Mouse (Mus musculus) cerebellum, adult 2 months (tissue): ENCODE measurements around the gene Tln2. TPM values are rescaled to one million over a fixed set of nuclear protein-coding genes. Genes with fewer than 3 reads are reported as not detected.

ENCODE experiments used
- DNase-seq, 2 experiments: peaks; one replicate each; pipeline ENCODE4 v3.0.0; 2021
- H3K27ac ChIP-seq: fragments of 200-500 bp; 2 replicates; pipeline ENCODE4 v1.5.1; 2012; ENCODE audit warnings: low read length, control low read depth, inconsistent platforms; ENCODE audit not compliant: insufficient read depth
- H3K27me3 ChIP-seq: fragments of 200-500 bp; 2 replicates; pipeline ENCODE4 v1.6.1; 2012; ENCODE audit warnings: inconsistent platforms, mild to moderate bottlenecking, low read length, moderate library complexity; ENCODE audit not compliant: control insufficient read depth, insufficient read depth
- H3K4me1 ChIP-seq: fragments of 200-500 bp; 2 replicates; pipeline ENCODE4 v1.6.1; 2011; ENCODE audit warnings: low read length; ENCODE audit not compliant: control insufficient read depth, insufficient read depth
- H3K4me3 ChIP-seq: fragments of 200-500 bp; replicated peaks from 2 replicates; pipeline ENCODE3; 2011; ENCODE audit warnings: mild to moderate bottlenecking, low read depth, low read length, control low read depth; ENCODE audit not compliant: insufficient read depth
- CTCF ChIP-seq: fragments of 200-500 bp; IDR thresholded peaks from 2 replicates; pipeline ENCODE4 v1.5.1; 2011; ENCODE audit warnings: low read depth, mild to moderate bottlenecking, control low read depth, low read length, moderate library complexity, borderline replicate concordance; ENCODE audit not compliant: insufficient read depth
- POLR2A ChIP-seq: fragments of 200-500 bp; IDR thresholded peaks from 2 replicates; pipeline ENCODE4 v1.6.1; 2011; ENCODE audit warnings: low read length, control low read depth, borderline replicate concordance; ENCODE audit not compliant: insufficient read depth
- WGBS: fragments of 180-500 bp; shearing (Covaris S2); methylation state at CpG from one replicate; pipeline ENCODE4 v1.1.7; 2018; 5-methylcytosine and 5-hydroxymethylcytosine counted together
- polyA plus RNA-seq: library from polyadenylated mRNA; depleted of rRNA; stranded (reverse); fragments of >200 nt; gene quantifications from 2 replicates; pipeline ENCODE4 v1.2.3, GENCODE M21; 2012

Tln2 gene
- polyA plus RNA-seq, 1 experiment: 28.7 TPM

DNA sequence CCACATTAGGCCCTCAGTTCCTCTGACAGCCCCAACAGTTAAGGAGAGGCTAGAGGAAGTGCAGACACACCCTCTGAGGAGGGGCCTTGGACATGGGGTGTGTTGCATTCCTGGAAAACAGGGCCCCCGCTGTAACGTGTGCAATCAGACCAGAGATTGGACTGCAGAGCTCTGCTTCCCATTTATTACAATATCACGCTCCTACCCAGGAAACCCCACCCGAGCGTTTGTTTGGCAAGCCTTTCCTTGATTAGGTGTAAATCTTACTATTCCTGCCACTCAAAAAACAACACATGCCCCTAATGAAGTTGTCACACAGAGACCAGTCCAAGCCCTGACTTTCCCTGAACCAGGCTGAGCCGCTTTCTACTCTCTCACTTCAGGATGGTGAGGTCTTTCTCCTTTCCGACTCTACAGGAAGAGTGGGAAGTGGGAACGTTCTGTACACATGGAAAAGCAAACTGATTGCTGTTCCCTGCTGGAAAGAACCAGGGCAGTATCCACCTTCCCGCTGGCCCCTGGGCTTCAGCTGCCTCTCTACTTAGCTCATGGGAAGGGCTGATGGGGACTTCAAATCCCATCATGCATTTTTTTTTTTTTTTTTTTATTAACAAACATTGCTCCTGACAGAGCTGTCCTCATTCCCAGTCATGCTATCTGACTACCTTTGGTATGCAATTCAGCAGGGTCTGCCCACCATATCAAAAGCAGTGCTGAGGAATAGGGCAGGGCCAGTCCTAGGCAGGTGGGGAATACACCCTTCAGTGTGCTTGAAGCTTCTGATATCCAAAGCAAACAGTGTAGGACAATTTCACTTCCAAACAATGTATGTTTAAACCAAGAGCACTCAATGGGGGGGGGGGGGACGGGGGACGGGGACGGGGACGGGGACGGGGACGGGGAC is 74.1 kb downstream of the Tln2 start:
- WGBS: 86% methylated on average over 15 of the region's 15 CpGs
- Histone ChIP-seq H3K4me1 (no peaks in the 10 kb centered on the region), H3K4me3 (no peak overlapping the region), H3K27ac (no peak overlapping the region), H3K27me3 (no peaks in the 10 kb centered on the region)
- no peak for TF ChIP-seq CTCF
- no peak for TF ChIP-seq POLR2A
- no peak for DNase-seq

DNA sequence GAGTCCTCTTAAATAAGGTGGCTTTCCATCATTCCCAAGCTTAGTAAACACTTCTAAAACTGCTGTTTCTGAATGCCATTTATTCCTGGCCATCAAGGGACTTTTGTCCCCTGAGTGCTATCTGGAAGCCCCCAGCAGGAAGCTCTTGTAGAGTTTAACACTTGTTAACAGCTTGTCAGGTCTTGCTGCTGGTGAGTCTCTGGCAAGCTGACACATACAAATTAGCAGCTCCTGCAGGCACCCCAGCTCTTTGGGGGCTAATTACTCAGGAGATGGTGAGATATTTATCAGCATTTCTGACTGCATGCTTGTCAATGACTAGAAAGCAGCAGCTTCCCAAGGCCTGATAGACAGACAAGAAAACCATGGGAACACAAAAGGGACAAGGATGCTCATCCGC is 77.2 kb downstream of the Tln2 start:
- no peak overlapping the region for H3K4me3 ChIP-seq
- H3K4me1 ChIP-seq: no peaks in the 10 kb centered on the region
- H3K27ac ChIP-seq: no peak overlapping the region
- TF ChIP-seq CTCF: no peak
- TF ChIP-seq POLR2A: no peak
- no peaks in the 10 kb centered on the region for H3K27me3 ChIP-seq
- no peak for DNase-seq
- 100% methylated on average over 1 of the region's 1 CpGs for WGBS

DNA sequence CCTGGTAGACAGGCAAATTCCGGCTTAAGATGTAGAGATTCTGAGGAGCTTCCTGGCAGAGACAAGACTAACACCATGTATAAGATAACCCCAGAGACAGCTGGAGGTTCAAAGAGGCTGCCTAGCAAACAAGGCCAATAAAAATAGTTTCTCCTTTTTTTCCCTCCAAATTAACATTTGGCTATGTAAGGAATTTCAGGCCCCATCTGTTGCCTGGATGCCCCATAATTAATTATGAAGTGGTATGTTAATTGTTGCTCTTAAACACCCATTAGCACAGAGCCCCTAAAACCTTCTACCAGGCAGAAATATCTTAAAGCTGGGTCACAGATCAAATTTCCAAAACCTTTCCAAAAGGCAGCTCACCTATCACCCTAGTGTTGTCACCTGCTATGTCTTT is 77.7 kb downstream of the Tln2 start:
- Histone ChIP-seq H3K27ac (no peak overlapping the region), H3K27me3 (no peaks in the 10 kb centered on the region), H3K4me3 (no peak overlapping the region), H3K4me1 (no peaks in the 10 kb centered on the region)
- WGBS: 71% methylated on average over 1 of the region's 1 CpGs
- TF ChIP-seq POLR2A: no peak
- no peak for TF ChIP-seq CTCF
- DNase-seq: no peak

DNA sequence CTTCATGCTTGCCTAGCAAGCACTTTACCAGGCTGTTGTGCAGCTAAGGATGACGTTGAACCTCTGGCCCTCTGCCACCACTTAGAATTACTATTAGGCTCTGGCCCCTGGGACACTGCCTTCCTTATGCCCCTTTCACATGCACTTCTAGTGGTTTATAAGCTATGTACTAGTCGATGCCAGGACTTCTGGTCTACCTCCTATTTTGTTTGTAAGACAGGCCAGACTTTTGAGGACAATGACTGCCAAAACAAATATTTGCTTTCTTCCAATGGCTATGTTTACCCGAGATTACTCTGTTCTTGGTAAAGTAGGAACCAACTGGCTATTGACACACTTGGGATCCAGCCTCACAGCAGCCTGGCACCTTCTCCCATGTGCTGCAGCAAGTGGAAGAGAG is 82.1 kb downstream of the Tln2 start:
- DNase-seq: no peak
- no peaks in the 10 kb centered on the region for H3K4me1 ChIP-seq
- no peaks in the 10 kb centered on the region for H3K27me3 ChIP-seq
- 59% methylated on average over 3 of the region's 3 CpGs for WGBS
- H3K27ac ChIP-seq: no peak overlapping the region
- TF ChIP-seq CTCF (no peak), POLR2A (no peak)
- H3K4me3 ChIP-seq: no peak overlapping the region

GRCm38 (mm10) chr9:67476184-67476583 is 83.3 kb downstream of the Tln2 start:
- H3K4me1 ChIP-seq: no peaks in the 10 kb centered on the region
- WGBS: 65% methylated on average over 5 of the region's 5 CpGs
- no peak overlapping the region for H3K27ac ChIP-seq
- TF ChIP-seq POLR2A: no peak
- no peak for TF ChIP-seq CTCF
- DNase-seq: no peak
- H3K4me3 ChIP-seq: no peak overlapping the region
- no peaks in the 10 kb centered on the region for H3K27me3 ChIP-seq

DNA sequence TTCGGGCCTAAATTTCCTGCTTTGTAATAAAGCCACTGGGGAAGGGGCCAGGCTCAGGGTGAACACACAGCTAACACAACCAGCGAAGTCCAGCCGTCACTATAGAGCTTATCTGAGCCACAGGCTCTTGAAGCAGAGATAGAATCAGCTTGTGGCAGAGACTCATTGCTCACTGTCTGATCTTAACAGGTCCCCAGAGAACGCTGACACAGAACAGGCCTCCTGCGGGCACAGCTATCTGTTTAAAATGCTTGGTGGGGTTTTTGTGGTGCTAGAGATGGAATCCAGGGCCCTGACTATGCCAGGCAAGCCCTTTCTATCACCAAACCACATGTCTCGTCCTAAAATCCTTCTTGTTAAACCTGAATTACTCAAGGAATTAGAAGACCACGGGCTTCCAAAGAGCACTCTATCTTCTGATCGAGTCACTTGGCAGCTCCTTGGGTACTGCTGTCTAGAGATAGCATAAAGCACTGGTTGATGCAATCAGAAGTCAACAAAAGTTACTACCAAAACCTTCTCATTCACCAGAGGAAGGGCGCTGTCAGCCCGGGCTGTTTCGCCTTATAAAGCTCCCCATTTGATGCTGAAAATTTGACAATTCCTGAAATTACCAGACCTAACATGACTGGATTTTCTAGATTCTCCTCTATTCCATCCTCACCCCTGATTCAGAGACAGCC is 95.9 kb downstream of the Tln2 start:
- no peak for TF ChIP-seq CTCF
- TF ChIP-seq POLR2A: no peak
- Histone ChIP-seq H3K4me3 (no peak overlapping the region), H3K4me1 (no peaks in the 10 kb centered on the region), H3K27me3 (no peaks in the 10 kb centered on the region), H3K27ac (no peak overlapping the region)
- DNase-seq: no peak
- WGBS: 91% methylated on average over 11 of the region's 11 CpGs

DNA sequence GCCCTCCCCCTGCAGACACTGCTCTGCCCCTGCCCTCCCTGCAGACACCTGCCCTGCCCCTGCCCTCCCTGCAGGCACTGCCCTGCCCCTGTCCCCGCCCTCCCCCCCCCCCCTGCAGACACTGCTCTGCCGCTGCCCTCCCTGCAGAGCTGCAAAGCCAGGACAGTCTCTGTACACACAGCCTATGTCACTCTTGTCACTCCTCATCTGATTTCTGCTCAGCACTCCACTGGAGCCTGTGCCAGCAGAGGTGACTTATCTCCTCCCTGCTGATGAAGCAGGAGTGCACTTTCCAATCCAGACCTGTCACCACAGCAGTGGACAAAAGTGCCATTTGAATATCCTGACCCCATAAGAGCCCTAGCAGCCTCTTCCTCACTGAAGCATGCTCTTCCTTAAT is 118.0 kb downstream of the Tln2 start:
- H3K4me3 ChIP-seq: no peak overlapping the region
- DNase-seq: no peak
- 13% methylated on average over 1 of the region's 2 CpGs for WGBS
- no peaks in the 10 kb centered on the region for H3K4me1 ChIP-seq
- no peak overlapping the region for H3K27ac ChIP-seq
- H3K27me3 ChIP-seq: no peaks in the 10 kb centered on the region
- TF ChIP-seq POLR2A (no peak), CTCF (no peak)

GRCm38 (mm10) chr9:67437511-67437910 is 122.0 kb downstream of the Tln2 start:
- Histone ChIP-seq H3K27ac (no peak overlapping the region), H3K27me3 (no peaks in the 10 kb centered on the region), H3K4me1 (no peaks in the 10 kb centered on the region), H3K4me3 (no peak overlapping the region)
- no peak for DNase-seq
- TF ChIP-seq POLR2A (no peak), CTCF (no peak)
- WGBS: 98% methylated on average over 1 of the region's 1 CpGs
